In the genomic region with DNA sequence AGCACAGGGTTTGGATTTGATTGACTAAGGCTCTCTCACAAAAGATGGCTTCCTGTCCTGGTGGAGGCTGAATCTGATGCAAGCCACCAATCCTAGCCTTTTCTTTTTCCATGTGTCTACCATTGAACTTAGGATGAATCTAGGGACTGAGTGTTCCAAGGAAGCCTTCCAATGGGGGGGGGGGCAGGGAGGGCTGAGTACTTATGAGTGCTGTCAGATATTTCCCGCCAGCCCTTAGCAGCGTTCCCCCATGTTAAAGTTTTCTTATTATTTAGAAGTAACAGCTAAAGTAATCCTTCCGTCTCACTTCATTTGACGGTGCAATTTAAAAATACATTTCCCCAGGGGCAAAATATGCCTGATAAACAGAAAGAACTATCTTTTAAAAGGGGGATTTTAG, we compare ENCODE assay signal across 18 mouse cellular contexts.
DNase-seq lines count a peak whose midpoint lies in the region; ATAC-seq and TF ChIP-seq lines count a peak whose summit lies in the region.
"Had no signal": no experiment of that assay in that cellular context is flagged by ENCODE, and none has a peak within 500 bp of the region (broad histone marks: within the 10 kb centered on the region; RNA-seq: fewer than 3 reads in every experiment).

No protein-coding gene starts in this region.

- H3K9me3 ChIP-seq in kidney, postnatal 0 days (replicated peaks; ENCODE audit: low read length): no peaks in the 10 kb centered on the region
- 0 out of 2 replicates have a peak, but pooled peaks cover 2% of the 10 kb centered on the region for H3K9me3 ChIP-seq in kidney, embryonic 15.5 days (replicated peaks)
- no peaks in the 10 kb centered on the region for H3K9me3 ChIP-seq in lung, postnatal 0 days (ENCODE audit: low read length)
- H3K9me3 ChIP-seq: embryonic facial prominence, embryonic 15.5 days; forebrain, embryonic 10.5 days; hindbrain, embryonic 12.5 days had no signal

- H3K4me1 ChIP-seq in kidney, postnatal 0 days (replicated peaks; ENCODE audit: insufficient read depth, low read length): no peaks in the 10 kb centered on the region
- 0 out of 2 replicates have a peak, but pooled peaks cover 2% of the 10 kb centered on the region for H3K4me1 ChIP-seq in kidney, embryonic 15.5 days
- no peaks in the 10 kb centered on the region for H3K4me1 ChIP-seq in lung, postnatal 0 days (ENCODE audit: insufficient read depth, low read depth, low read length)
- H3K4me1 ChIP-seq: forebrain, embryonic 10.5 days; hindbrain, embryonic 12.5 days had no signal

- ATAC-seq in kidney, postnatal 0 days (replicated peaks; ENCODE audit: low FRiP score, low read depth): no peak
- no peak for ATAC-seq in kidney, embryonic 15.5 days (replicated peaks; ENCODE audit: low FRiP score)
- peak; percentile 78 for ATAC-seq in lung, postnatal 0 days
- ATAC-seq: forebrain, embryonic 14.5 days; hindbrain, embryonic 16.5 days had no signal

- H3K27ac ChIP-seq in gastrocnemius, adult 2 months: peak overlapping the region; percentile 50
- no peak overlapping the region for H3K27ac ChIP-seq in kidney, postnatal 0 days
- no peak overlapping the region for H3K27ac ChIP-seq in kidney, embryonic 15.5 days
- no peak overlapping the region for H3K27ac ChIP-seq in lung, postnatal 0 days (ENCODE audit: low read length)
- H3K27ac ChIP-seq: embryonic facial prominence, embryonic 15.5 days; forebrain, embryonic 10.5 days; hindbrain, embryonic 12.5 days had no signal

- no peak overlapping the region for H3K9ac ChIP-seq in kidney, postnatal 0 days (ENCODE audit: low read depth, low read length)
- no peak overlapping the region for H3K9ac ChIP-seq in kidney, embryonic 15.5 days
- H3K9ac ChIP-seq in lung, postnatal 0 days (replicated peaks; ENCODE audit: low read depth): no peak overlapping the region
- H3K9ac ChIP-seq: embryonic facial prominence, embryonic 15.5 days; hindbrain, embryonic 12.5 days had no signal

- WGBS in kidney, postnatal 0 days: 68% methylated on average over 4 of the region's 4 CpGs
- WGBS in kidney, embryonic 15.5 days: 78% methylated on average over 4 of the region's 4 CpGs
- WGBS in lung, postnatal 0 days: 61% methylated on average over 4 of the region's 4 CpGs

- no peaks in the 10 kb centered on the region for H3K36me3 ChIP-seq in kidney, postnatal 0 days (ENCODE audit: insufficient read depth, low read length)
- H3K36me3 ChIP-seq in kidney, embryonic 15.5 days: no peaks in the 10 kb centered on the region
- no peaks in the 10 kb centered on the region for H3K36me3 ChIP-seq in lung, postnatal 0 days (ENCODE audit: insufficient read depth, low read length)
- H3K36me3 ChIP-seq: embryonic facial prominence, embryonic 15.5 days; forebrain, embryonic 10.5 days; hindbrain, embryonic 12.5 days had no signal

- no peak for TF ChIP-seq CTCF in gastrocnemius, adult 2 months (IDR thresholded peaks at IDR 0.05)
- TF ChIP-seq CTCF in kidney, postnatal 0 days (IDR thresholded peaks at IDR 0.05; ENCODE audit: low read depth): no peak
- no peak for TF ChIP-seq CTCF in lung, postnatal 0 days (IDR thresholded peaks at IDR 0.05)

- no peak overlapping the region for H3K4me3 ChIP-seq in gastrocnemius, adult 2 months
- no peak overlapping the region for H3K4me3 ChIP-seq in kidney, postnatal 0 days (replicated peaks; ENCODE audit: low read depth, low read length)
- no peak overlapping the region for H3K4me3 ChIP-seq in kidney, embryonic 15.5 days (replicated peaks)
- H3K4me3 ChIP-seq in lung, postnatal 0 days (ENCODE audit: low read depth, low read length): no peak overlapping the region
- H3K4me3 ChIP-seq: embryonic facial prominence, embryonic 15.5 days; erythroblast, embryonic 14.5 days; forebrain, embryonic 10.5 days; hindbrain, embryonic 12.5 days had no signal

- no peak for TF ChIP-seq EP300 in lung, postnatal 0 days (IDR thresholded peaks at IDR 0.05)

- no peak overlapping the region for H3K4me2 ChIP-seq in kidney, postnatal 0 days (ENCODE audit: low read length)
- H3K4me2 ChIP-seq in kidney, embryonic 15.5 days: no peak overlapping the region
- no peak overlapping the region for H3K4me2 ChIP-seq in lung, postnatal 0 days (replicated peaks; ENCODE audit: low read depth, low read length)
- H3K4me2 ChIP-seq: embryonic facial prominence, embryonic 15.5 days; hindbrain, embryonic 12.5 days had no signal

- DNase-seq in gastrocnemius, adult 2 months: no peak
- DNase-seq in gastrocnemius, postnatal 14 days: no peak
- peak; percentile 37 for DNase-seq in kidney, postnatal 0 days (ENCODE audit: low spot score)
- peak; percentile 74 for DNase-seq in lung, postnatal 0 days (ENCODE audit: low spot score)
- no peak for DNase-seq in lung, postnatal 10 days
- DNase-seq in urinary bladder, postnatal 36 days (ENCODE audit: low spot score in 2 of 2): no peak
- DNase-seq: adrenal gland, postnatal 14 days; cerebellum, adult 18-20 months; cerebellum, adult 9-11 months; cerebellum, postnatal 36 days; heart, postnatal 4 days had no signal

- intact Hi-C loops in gastrocnemius, adult 2 months (cut with DNase I): no loop called here
- intact Hi-C loops in gastrocnemius, postnatal 14 days (cut with DNase I; ENCODE audit: low total_unique reads): no loop called here

- H3K27me3 ChIP-seq in kidney, postnatal 0 days (ENCODE audit: insufficient read depth, low read length): no peaks in the 10 kb centered on the region
- H3K27me3 ChIP-seq in kidney, embryonic 15.5 days: no peaks in the 10 kb centered on the region
- no peaks in the 10 kb centered on the region for H3K27me3 ChIP-seq in lung, postnatal 0 days (replicated peaks; ENCODE audit: insufficient read depth, low read length)
- H3K27me3 ChIP-seq: embryonic facial prominence, embryonic 15.5 days; hindbrain, embryonic 12.5 days had no signal

Comparison
In these comparisons a context has a peak if more than half of its experiments do, and no peak if none do; other contexts are left out.
1. DNase-seq: peak in kidney, postnatal 0 days (single experiment) and lung, postnatal 0 days (single experiment); none in gastrocnemius, adult 2 months (single experiment), gastrocnemius, postnatal 14 days (single experiment), lung, postnatal 10 days (single experiment) and urinary bladder, postnatal 36 days (0 of 2).